Mouse (Mus musculus) activated CD4-positive, CD25-positive, alpha-beta regulatory T cell (primary cell): ENCODE results near the gene Klhl13. TPM values are rescaled to one million over a fixed set of nuclear protein-coding genes. Genes with fewer than 3 reads are reported as not detected.

Source experiments
- polyA plus RNA-seq, 2 experiments: library from polyadenylated mRNA; unstranded; fragments of 100-300 nt; shearing (Covaris generic); gene quantifications; one replicate each; pipeline ENCODE4 v1.2.1; 2017

Gene Klhl13
- not detected for polyA plus RNA-seq

DNA sequence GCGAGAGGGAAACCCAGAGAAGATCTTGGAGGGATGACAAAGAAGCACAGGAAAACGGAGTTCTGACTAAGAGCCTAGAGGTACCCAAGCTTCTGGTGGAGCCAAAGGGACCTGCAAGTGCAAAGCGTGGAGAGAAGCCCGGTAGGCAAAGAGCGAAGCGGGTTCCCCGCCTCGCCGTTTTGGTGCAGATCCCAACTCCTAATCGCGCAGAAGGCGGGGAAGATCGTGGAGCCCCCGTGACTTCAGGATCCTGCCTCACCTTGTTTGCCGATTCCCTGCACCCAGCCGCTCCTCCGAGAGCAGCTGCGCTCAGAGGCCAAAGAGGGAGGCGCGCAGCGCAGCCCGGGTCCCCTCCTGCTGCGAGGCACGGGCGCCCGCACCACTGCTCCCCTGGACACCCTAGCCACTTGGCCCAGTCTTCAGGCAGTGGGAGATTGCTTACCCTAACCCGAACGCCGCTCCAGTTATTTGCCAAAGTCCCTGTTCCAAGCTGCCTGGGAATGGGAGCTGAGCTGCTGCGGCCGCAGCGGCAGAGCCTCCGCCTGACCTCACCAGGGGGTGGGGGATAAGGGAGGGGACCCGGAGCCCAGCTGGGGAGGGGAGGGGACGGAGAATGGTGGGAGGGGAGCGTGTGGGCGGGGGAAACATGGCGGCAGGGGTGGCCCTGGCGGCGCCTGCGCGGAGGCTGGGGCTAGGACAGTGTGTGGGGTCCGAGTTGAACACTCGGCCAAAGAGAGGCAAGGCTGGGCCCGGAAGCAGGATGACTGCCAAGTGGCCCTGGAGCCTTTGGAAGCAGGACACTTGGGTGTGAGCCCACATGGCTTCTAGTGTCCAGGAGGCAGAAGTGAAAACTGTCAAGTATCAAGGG, at the start of gene Klhl13:
TSS of gene Klhl13 (minus strand) at position 569 of the 868 bp plus-strand sequence.

